Mouse (Mus musculus): ENCODE measurements around the gene Cdkn2d. TPM values are rescaled to one million over a fixed set of nuclear protein-coding genes. Genes with fewer than 3 reads are reported as not detected.
"Not testable (repeated sequence)": the region's sequence is repeated elsewhere in the genome, so short reads cannot be mapped to it uniquely, and the experiment has no call there.

Gene Cdkn2d
- total RNA-seq, 2 experiments from 2014 or later = 75.3 to 138 TPM

GRCm38 (mm10) chr9:21319503-21319902 lies 28.3 kb upstream of the Cdkn2d start:
- ATAC-seq (ENCODE audit: poor library complexity, severe bottlenecking) = no peak

DNA sequence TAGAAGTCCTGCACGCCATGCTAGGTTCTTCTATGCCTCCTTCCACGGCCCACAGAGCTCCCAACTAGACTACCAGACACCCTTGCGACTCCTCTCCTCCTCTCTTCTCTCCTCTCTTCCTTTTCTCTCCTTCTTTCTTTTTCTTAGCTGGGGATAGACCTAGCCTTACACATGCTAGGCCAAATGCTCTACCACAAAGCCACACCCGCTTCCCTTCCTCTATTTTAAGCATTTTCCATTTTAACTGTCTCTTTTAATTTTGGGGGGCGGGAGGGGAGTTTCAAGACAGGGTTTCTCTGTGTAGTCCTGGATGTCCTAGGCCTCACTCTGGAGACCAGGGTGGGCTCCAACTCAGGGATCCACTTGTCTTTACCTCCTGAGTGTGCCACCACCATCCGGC lies 27.6 kb upstream of the Cdkn2d start:
- no peak for ATAC-seq (ENCODE audit: poor library complexity, severe bottlenecking)

- ATAC-seq (ENCODE audit: poor library complexity, severe bottlenecking) = peak; percentile 62
These were observed 25.5 kb upstream of the Cdkn2d start for GRCm38 (mm10) chr9:21316696-21317095.

DNA sequence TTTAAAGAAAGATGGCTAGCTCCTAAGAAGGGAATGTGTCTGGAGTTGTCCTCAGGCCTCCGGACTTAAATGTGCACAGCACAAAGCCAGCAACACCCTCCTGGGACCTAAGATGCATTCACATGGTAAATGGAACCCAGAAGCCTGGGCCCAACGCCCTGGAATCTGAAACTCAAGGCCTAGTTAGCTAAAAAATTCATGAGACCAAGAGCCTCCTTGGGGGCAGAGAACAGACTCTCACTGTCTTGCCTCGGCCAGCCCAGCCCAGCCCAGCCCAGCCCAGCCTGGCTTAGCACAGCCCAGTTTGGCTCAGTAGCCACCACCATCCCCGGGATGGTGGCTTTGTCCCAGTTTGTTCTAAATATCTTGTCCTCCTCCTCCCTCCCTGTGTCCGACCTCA lies 24.2 kb upstream of the Cdkn2d start:
- no peak for ATAC-seq (ENCODE audit: poor library complexity, severe bottlenecking)

DNA sequence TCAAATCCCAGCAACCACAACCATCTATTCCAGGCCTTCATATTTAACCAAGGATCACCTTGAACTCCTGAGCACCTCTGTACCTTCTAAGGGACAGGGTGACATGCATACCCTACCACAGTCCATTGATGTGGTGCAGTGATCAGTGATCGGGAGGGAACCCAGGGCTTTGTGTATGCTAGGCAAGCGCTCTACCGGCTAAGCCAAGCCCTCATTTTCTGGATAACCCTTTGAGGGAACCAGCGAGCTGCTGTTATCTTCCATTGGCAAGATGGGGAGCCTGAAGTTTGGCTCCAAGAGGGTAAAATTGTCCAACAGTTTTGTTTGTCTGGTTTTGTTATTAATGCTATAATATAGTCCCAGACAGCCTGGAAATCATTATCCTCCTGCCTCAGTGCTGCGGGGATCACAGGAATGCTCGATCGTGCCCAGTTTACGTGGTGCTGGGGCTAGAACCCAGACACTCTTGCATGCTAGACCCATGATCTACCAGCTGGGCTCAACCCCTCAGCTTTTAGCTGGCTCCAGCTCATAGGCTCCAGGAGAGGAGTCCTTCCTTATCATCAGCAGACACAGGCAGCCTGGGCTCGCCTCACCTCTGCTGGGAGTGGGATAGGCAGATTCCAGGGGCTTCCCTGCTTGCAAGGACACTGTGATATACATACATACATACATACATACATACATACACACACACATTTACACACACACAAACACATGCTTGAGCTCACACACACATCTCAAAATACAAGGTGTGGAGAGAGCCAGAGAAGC lies 23.3 kb upstream of the Cdkn2d start:
- no peak for ATAC-seq (ENCODE audit: poor library complexity, severe bottlenecking)

GRCm38 (mm10) chr9:21313394-21313793 lies 22.2 kb upstream of the Cdkn2d start:
- ATAC-seq (ENCODE audit: poor library complexity, severe bottlenecking) = peak; percentile 73

- ATAC-seq (ENCODE audit: poor library complexity, severe bottlenecking) = no peak
These were observed 20.9 kb upstream of the Cdkn2d start, which contains the start of gene Ap1m2 for GRCm38 (mm10) chr9:21312134-21312533. TSS of gene Ap1m2 (minus strand) at chr9:21312337.

GRCm38 (mm10) chr9:21311695-21312094 lies 20.5 kb upstream of the Cdkn2d start:
- no peak for ATAC-seq (ENCODE audit: poor library complexity, severe bottlenecking)

GRCm38 (mm10) chr9:21309150-21309741 lies 18.0 kb upstream of the Cdkn2d start:
- peak; percentile 92 for ATAC-seq (ENCODE audit: poor library complexity, severe bottlenecking)

- ATAC-seq (ENCODE audit: poor library complexity, severe bottlenecking) = no peak
These were observed 13.9 kb upstream of the Cdkn2d start for GRCm38 (mm10) chr9:21305065-21305464.

- no peak for ATAC-seq (ENCODE audit: poor library complexity, severe bottlenecking)
These were observed 7.8 kb upstream of the Cdkn2d start for GRCm38 (mm10) chr9:21299014-21299413.

GRCm38 (mm10) chr9:21292271-21292670 lies 1.1 kb upstream of the Cdkn2d start:
- ATAC-seq (ENCODE audit: poor library complexity, severe bottlenecking) = no peak

- ATAC-seq (ENCODE audit: poor library complexity, severe bottlenecking) = not testable (repeated sequence)
These were observed 661 bp upstream of the Cdkn2d start for GRCm38 (mm10) chr9:21291868-21292267.

DNA sequence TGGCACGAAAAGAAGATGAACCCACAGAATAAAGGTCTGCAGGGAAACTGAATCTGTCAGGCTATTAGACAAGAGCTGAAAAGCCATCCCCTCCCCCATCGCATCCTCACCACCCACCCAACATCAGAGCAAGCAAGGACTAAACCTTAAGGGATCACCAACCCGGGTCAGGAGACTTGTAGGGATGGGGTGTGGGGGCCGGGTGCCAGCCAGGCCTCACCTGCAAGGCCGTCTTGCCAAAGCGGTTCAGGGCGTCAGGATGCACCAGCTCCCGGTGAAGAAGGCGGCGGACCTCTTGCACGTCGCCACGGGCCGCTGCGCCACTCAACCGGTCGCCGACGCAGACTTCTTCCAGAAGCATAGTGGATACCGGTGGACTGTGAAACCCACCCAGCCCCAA lies 618 bp downstream of the Cdkn2d start:
- ATAC-seq (ENCODE audit: poor library complexity, severe bottlenecking) = no peak

DNA sequence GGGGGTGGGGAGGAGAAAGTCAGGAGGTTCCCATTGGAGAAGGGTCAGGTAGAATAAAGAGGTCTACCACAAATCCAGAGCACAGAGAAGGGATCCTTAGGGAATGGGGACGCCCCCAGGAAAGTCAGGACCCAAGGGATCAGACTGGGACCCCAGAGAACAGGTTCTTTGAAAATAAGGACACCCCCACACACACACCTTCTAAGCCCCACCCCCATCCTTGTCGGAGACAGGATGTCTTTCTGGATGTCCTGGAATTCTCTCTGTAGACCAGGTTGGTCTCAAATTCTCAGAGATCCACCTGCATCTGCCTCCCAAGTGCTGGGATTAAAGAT lies 1.9 kb downstream of the Cdkn2d start:
- ATAC-seq (ENCODE audit: poor library complexity, severe bottlenecking) = no peak

DNA sequence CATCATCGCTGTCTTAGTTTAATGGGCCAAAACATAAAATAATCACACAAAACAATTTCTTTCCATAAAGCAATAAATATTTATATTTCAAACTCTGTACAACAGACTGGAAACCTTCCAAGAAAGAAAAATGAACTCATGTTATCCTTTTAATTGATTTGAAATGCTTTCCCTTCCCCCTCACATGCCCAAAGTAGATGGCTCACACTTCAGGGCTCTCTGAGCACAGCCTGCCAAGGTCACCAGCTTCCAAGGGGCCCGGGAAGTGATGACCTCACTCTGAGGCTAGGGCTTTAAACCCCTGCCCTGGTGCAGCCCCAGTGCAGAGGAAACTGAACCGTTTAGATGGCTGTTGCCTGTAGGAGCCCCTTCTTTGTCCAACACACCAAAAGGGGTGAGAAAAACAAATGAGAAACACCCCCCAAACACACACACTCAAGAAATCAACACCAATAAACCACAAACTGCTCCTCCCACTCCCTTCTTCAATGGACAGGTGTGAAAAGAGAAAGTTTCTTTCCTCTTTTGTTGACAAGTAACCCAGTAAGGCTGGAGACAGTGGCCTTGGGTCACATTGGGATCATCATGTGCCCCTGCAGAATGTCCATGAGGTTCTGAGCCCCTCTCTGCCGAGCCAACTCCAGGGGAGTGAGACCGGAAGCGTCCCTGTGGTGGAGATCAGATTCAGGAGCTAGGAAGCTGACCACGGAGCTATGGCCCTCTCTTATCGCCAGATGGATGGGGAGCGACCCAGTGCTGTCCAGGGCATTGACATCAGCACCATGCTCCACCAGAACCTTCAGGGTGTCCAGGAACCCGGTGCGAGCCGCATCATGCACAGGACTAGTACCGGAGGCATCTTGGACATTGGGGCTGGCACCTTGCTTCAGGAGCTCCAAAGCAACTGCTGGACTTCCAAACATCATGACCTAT lies 2.5 kb downstream of the Cdkn2d start:
- no peak for ATAC-seq (ENCODE audit: poor library complexity, severe bottlenecking)

DNA sequence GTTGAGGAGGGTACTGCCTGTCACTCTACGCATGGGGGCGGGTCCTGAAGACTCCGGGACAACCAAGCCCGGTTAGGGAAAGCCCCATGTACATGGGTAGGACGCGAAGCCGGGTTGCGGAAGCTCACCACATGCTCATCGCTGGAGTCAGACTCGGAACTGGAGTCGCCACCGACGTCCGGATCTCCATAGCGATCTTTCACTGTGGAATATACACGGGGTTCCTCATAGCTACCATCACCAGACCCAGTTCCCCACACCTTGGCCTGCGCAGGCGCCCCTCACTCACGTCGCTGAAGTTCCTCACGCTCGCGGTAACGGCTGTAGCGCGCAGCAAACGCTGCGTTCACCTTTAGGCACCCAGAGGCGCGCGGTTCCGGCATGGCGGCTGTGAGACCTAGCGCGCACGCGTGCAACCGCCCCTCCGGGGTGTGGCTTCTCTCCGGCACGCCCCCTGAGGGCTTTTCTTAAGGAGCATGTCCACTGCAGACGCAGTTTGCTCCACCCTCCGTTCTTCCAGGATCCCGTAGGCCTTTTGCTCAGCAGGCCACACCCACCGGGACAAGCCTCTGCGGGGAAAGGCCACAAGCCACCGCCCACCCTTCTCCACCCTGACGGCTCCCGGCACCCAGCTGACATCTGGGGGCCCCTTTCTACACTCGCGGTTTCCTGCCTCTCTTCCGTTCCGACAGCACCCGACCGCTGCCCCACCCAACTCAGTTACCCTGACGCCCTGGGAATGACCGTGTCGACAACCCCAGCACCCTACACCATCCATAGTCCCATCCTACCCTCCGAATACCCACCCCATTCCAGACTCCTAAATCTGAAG lies 3.4 kb downstream of the Cdkn2d start, which contains the start of gene Kri1:
TSS of gene Kri1 (minus strand) at position 399 of the 832 bp plus-strand sequence.
- peak; percentile 66 for ATAC-seq (ENCODE audit: poor library complexity, severe bottlenecking)

DNA sequence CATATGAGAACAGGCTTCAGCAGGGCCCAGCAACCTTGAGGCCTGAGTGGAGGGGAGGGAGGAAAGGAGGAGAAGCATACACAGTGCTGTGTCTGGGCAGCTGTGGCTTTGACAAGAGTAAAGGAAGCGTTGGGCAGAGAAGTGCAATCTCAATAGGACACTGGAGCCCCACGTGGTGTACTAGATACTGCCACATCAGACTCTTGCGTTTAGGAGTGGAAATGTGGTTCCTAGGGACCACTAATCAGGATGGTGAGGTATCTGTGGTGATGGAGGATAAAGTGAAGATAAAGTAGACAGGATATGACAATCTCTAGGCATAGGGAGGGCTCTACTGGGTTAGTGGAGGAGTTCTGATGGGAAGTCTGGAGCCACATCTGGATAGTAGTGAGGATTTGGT lies 4.5 kb downstream of the Cdkn2d start:
- peak; percentile 3 for ATAC-seq (ENCODE audit: poor library complexity, severe bottlenecking)

DNA sequence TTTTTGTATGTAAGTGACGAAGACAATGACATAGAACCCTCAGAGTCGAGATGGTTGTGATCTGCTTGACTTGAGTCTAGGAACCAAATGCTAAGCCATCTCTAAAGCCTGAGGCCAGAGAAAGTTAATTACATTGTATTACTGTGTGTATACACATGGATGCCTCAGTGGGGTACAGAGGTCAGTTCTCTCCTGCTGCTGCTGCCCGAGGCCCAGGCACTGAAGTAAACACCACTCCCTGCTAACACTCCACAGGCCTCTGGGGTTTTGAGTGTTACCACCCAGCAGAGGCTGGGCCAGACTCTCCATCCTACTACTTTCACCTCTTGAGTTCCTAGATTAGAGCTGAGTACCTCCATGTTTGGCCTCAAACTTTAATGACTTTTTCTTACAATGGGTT lies 7.2 kb downstream of the Cdkn2d start:
- ATAC-seq (ENCODE audit: poor library complexity, severe bottlenecking) = no peak

GRCm38 (mm10) chr9:21283591-21283990 lies 7.6 kb downstream of the Cdkn2d start:
- no peak for ATAC-seq (ENCODE audit: poor library complexity, severe bottlenecking)

- no peak for ATAC-seq (ENCODE audit: poor library complexity, severe bottlenecking)
These were observed 13.4 kb downstream of the Cdkn2d start for GRCm38 (mm10) chr9:21277776-21278175.
